Mouse (Mus musculus) gastrocnemius, postnatal 4 days (tissue): Measurements from ENCODE around the gene Smim5. TPM values are rescaled to one million over a fixed set of nuclear protein-coding genes. Genes with fewer than 3 reads are reported as not detected.

ENCODE experiments used
- DNase-seq, 2 experiments: peaks; one replicate each; pipeline ENCODE4 v3.0.0; 2021 to 2022; ENCODE audit warnings: low spot score in 2 of 2, mixed read lengths in 2 of 2
- total RNA-seq, 2 experiments: library from RNA; stranded (reverse); gene quantifications; 2 replicates each; pipeline ENCODE4 v1.2.3; 2021

The Smim5 gene
- total RNA-seq, 2 experiments from 2014 or later = 14.1 to 17.1 TPM

DNA sequence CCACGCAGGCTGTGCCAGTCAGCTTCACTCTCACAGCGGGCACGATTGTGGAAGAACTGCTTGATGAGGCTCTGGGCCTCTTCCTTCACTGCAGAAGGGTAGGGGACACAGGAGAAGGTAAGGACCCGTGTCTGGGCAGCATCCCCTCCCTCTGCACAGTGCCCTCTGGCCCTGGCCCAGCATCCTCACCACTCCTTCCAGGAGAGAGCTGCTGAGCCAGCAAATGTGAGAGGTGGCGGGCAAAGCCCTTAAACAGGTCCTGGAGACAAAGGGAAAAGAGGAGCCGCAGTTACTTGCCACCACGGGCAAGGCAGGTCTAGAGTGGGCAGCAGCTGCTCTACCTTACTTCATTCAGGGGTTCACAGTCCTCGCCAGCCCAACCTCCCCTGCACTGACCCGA, 6.7 kb upstream of the Smim5 start:
- no peak for DNase-seq

DNA sequence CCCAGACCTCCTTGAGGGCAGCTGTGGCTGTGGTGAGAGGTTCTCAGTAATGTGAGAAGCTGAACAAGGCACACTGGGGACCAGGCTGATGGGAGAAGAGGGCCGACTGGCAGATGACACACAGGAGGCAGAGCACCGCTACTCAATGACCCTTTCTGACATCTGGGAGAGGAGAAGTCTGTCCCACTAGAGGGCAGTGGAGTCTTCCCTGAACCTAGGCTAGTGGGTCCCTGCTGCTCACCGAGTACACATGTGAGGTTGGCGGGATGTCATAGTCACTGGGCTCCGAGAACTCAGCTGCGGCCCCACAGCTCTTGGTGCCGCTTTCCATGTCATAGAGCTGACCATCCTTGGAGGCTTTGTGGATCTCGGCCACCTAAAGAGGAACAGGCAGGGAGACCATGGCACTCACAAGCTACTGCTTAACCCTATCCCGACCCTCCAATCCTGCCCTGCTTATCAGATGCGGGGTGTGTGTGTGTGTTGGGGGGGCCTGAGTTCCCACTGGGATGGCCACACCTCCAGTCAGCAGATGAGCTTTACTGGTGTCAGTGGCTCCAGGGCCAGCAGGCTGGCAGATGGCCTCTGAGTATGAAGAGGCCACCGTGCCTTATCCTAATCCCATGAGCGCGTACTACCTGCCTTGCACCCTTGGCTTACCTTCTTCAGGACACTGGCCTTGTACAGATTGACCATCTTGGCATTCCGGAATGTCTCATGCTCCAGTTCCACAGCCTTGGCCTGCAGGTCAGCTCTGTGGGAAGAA, 4.8 kb upstream of the Smim5 start:
- DNase-seq = no peak

DNA sequence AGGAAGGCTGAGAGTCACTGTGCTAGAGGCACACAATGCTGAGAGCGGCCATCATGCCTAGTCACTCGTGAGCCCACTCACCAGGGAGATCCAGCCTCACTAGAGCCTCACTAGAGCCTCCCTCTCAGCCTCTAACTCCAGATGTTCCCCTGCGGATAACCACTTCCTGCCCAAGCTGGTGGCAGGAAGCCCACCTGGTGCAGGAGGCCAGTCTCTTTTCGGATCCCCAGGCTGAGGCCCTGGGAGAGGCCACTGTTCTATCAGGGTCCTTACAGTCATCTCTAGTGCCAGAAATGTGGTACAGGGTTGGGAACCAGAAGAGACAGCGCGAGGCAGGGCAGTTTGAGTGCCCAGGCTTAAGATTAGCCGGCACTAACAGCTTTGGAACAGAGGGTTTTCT, 1.3 kb upstream of the Smim5 start:
- no peak for DNase-seq

DNA sequence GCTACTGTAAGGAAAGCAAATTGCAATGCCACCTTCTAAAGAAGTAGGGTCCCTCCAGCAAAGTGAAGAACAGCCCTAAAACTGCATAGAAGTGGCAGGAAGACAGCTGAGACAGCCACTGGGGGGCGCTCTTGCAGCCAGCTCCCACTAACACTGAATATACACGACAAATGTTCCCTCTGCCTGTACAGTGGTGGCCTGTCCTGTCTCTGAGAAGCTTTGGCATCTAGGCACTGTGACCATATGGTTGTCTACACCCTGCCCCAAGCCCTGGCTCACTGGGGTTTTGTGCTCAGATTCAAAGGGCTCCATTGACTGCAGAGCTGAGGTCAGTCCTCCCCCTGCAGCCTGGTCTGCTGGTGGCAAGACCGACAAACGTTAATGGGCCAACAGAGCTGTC, 880 bp upstream of the Smim5 start:
- peak in 1 of 2 experiments; percentile 54 for DNase-seq

DNA sequence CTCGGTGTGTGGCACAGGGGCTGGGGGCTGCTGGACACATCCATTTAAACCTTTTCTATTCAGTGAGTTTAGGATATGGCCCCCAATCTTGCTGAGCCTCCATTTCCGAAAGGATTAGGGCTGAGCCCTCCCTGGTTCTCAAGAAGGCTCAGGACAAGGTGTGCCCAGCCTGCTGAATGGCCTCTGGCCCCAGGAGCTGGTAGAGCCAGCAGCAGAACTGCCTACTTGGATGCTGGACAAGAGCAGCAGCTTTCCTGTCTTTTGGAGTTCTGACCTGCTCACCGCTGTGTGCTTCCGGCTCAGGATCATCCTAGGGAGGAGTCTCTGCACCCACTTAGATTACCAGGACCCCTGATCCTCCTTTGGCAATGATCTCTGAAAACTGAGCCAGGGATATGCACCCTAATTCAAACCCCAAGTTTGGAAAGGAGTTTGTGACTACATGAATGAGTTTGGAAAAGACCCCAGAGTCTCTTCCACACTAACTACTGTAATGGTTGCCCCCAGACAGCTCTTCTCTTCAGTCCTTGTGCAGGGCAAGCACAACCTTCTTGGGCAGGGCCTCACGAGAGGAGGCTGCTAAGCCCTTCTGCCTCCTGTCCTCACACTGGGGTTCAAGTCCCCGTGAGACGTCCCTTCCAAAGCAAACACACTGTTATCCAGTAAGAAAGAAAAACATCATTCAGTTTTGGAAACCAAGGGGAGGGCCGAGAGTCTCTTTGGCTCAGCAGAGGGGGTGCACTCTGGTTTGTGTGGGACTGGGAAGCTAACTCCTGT, 983 bp downstream of the Smim5 start:
- DNase-seq = no peak

DNA sequence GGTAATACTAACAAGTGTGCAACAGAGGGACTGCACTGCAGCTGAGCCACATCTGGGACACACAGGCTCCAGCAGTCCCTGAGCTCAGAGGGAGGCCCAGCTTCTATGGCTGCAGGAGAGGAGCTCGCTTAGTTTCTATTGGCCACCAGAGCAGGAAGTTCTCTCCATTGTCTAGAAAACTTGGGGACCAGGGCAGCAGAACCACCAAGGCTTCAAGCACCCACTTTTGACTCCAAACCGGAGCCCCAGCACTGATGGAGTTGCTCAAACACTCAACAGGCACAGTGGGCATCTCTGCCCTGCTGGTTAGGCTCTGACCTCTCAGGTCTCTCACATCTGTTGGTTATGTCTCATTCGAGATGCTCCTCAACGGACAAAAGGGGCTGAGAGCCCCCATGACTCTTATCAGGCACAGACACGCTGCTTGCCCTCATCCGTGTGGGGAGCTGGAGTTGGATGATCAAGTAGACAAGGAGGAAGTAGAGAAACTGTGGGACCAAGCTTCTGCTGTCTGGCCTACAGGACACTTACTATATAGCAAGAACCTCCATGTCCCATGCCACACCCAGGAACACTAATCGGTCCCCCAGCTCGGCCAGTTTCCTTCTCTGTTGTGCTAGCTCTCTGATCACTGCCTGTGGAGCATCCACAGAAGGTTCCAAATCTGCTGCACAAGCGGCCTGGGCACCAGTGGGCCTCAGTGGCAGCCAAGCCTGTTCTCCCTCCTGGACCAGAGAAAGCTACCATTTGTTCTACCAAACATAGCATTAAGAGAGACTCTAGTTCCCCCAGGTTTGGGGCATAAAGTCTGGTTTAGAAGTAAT, 1.8 kb downstream of the Smim5 start:
- DNase-seq = no peak

DNA sequence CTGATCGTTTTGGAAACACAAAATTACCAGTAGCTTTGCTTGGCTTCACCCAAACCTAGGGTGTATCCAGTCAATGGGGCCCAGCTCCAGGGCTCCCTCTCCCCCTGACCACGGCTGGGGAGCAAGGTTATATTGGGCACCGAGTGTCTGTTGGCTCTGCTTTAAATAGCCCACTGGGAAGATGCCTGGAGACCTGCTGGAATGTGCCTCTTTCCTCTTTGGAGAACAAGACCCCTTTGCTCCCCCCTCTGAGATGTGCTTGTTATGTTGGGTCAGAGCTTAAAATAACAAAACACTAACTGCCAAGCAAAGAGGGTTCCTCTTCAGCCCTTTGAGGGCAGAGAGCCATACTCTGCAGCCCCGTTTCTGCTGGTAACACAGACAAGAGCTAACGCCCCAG, 2.4 kb downstream of the Smim5 start:
- DNase-seq = no peak

DNA sequence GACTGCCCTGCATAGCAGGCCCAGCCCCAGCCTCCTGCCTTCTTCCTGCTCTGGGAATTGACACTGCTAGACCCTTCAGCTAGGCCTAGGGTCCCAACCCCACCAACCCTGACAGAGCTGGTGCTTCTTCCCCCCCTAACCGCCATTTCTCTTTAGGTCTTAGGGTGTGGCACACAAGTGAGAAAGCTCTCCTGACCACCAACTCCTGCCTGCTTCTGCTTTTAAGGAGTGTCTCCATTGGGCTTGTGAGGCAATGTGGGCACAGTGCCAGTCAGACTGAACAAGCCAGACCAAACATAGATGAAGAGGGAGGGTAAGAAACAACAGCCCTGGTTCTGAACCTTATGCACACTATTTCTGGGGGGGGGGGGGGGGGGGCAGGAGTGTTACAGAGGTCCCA, 3.1 kb downstream of the Smim5 start:
- no peak for DNase-seq

DNA sequence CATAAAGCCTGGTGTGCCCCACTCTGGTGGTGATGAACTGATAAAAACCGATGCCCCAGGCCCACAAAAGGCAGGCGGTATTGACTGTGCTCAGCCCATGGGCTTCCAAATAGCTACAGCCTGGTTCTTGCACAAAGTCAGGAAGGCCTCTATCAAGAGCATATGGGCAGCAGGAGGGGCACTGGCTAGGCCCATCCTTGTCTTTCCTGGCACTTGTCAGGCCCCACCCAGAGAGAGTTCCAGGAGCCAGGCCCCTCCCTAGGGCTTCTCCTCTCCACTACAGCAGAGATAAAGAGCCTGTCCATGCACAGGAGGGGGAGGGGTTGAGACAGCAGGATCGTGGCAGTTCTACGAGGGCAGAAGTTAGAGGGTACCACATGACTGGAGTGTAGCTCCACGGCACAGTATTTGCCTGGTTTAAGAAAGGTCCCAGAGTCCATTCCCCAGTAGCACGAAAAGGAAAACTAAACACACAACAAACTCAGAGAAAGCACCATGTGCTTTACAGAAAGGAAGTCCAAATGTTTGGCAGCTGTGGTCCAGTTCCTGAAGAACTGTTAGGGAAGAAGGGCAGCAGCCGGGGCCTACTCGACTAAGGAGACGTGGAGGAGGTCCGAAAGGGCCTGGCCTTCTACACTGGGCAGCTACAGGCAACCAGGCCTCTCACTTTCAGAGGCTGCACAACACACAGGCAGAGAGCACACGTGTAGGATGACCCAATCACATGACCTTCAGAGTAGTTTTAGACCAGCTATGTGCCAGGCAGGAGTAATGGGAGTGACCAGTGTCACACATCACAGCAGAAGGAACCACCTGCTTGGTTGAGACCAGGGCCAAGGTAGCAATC, 3.8 kb downstream of the Smim5 start:
- DNase-seq = no peak

DNA sequence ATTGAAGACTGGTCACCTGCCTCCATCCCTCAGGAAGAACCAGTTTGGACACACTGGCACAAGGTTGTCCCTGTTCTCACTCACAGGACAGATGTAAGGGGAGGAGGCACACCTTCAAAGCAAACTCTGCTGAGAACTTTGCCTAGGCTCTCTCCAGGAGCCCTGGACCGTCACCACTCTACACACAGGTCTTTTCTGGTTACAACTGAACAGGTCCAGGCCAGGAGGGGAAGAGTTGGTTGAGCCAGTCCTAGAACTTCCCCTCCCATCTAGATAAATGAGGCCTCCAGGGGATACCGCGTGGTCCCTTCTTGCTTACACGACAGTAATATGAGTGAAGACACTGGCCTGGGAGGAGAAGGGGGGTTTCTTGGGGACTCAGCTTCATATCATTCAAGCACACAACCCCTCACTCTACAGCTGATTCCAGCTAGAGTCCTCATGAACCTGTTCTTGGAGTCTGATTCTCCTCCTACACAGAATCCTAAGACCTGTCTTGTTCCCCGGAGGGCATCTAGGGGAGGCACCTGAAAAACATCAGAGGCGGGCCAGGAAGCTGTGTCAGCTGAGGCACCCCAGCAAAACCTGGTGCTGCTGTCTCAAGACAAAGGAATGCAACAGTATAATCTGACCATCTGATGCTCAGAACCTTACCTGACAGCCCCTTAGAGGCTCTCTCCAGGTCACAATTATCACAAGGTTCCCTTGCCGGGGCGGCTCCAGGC, 4.6 kb downstream of the Smim5 start:
- no peak for DNase-seq

DNA sequence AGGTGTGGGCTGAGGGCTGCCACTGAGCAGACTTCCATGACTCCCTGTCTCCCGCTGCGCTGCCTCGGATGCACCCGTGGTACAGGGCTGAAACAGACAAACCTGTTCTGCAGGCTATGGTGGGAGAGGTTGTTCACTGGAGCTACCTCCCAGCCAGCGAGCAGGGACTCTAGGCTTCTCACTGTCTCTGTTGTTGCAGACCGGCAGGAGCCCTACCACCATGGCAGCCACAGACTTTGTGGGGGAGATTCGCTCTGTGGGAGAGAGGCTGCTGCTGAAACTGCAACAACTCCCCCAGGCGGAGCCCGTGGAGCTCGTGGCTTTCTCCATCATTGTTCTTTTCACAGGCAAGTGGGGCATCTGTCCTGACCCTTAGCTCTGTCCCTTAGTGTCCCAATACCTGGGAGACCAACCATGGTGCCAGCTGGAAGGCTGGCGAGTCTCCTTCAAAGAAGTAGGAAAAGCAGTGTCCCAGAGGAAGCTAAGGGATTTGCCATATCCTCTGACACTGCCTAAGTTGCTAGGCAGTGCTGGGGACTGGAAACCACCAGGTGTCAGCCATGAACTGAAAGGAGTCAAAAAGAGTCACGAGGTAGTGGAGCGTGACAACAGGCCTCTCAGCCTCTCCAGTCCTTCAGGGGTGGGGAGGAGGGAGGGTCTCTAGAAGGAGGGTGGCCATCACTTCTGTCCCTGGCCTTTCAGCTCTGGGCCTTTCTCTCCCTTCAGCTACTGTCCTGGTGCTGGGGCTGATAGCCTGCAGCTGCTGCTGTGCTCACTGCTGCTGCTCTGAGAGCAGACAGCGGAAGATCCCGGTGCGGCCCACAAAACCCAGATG, 5.4 kb downstream of the Smim5 start:
- no peak for DNase-seq

DNA sequence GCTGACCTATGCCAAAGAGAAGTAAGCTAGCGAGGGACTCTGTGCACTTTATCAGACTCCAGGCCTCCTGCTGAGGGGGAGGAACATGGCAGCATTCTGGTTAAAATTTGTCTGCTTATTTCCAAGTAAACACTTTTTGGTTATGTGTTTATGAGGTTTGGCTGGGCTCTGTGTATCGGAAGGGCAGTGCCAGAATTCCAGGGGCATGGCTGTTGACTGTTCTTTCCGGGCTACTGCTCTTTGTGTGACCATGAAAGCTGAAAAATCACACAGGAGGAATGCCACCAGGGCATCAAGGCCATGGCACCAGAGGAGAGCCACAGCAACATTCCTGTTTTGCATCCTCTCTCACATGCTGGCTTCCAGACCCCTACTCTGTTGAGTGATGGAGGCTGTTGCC, 6.3 kb downstream of the Smim5 start:
- no peak for DNase-seq

DNA sequence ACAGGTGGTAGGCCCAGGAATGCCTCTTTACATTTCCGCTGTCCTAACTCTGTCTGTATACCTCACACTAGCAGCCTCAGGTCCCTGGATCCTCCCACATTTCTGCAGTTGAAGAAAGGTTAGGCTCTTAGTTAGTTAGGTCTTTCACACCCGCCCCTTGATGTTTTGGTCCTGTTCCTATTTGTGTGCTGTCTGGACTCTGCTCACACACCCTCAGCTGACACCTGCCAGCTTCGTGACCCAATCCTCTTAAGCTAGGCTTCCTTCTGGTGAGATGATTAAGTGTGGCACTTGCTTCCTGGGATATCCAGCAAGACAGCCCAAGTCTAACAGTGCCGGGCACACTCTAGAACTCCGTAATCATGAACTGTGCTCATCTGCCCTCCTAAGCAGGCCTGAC, 6.8 kb downstream of the Smim5 start:
- DNase-seq = no peak

DNA sequence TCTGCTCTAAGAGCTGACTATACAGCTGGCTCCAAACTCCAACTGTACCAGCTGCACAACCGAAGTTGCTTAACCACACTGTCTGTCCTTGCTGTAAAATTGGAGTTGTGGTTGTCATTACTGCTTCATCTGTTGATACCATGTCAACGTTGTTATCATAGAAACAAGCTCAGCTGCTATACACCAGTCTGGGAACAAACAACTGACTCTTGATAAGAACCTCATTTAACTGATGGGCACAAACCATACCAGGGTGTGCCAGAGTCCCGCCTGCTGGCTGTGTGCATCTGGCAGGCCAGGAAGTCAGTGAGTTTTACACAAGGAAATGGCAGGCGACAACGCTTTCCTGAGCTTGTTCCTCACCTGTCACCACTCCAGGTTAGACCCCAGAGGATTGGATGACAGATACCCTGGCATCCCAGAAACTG, 11.4 kb downstream of the Smim5 start:
- no peak for DNase-seq

DNA sequence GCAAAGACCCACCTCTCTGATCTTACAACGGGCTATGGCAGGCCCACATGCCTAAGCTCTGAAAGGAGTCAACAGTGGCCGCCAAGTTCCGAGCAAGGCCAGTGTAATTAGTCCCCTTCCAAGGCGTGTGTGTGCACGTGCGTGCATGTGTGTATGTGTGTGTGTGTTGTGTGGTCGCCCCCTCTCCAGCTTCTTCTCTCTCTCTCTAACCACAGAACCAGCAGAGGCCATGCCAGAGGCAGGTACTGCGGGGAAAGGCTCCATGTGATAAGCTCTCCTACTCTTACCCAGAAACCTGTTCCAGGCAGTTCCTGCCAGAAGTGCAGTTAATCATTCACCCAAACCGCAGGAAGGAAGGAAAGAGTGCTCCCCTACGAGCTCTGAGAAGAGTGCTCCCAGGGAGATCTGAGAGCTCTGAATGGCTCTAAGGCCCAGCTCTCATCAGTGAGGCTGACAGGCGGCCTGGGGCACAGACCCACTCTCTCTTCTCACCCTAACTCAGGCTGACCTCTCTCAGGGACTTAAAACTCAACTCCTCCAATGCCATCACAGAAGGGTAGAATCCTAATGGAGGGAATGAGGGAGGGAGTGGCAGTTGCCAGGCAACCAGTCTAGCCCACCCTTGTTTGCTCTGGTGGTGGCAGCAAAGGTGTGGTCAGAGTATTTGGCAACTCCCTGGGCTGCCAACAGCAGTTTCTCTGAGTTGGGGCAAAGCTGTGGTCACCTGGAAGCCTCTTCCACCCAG, 12.0 kb downstream of the Smim5 start, which contains the start of gene Smim6:
TSS of gene Smim6 (plus strand) at position 386 of the 745 bp plus-strand sequence.
- DNase-seq = no peak

DNA sequence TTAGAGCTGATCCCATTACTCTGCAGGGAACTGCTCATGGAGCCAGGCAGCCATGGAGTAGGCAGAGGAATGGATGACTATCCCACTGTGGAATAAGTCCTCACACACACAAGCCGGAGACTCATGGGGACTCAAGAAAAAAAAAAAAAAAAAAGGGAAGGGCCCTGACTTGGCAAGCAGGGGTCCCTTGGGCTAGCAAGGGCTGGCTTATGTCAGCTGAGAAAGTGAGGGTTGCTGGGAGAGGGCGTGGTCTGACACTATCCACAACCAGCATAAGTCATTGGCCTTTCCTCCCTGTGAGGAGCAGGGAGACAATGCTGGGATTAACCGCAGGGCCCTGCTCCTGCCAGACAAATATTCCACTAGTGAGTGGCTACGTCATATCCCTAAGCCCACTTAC, 16.8 kb downstream of the Smim5 start:
- DNase-seq = no peak

DNA sequence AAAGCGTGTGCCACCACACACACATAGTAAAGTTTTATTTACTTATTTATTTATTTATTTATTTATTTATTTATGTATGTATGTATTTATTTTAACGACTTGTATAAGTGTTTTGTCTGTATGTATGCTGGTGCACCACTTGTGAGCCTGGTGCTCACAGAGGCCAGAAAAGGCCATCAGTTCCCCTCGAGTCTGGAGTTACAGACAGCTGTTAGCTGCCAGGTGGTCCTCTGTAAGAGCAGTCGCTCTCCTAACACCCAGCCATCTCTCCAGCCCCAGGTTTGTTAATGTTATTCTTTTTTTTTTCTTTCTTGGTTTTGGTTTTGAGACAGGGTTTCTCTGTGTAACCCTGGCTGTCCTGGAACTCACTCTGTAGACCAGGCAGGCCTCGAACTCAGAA, 18.9 kb downstream of the Smim5 start:
- no peak for DNase-seq

DNA sequence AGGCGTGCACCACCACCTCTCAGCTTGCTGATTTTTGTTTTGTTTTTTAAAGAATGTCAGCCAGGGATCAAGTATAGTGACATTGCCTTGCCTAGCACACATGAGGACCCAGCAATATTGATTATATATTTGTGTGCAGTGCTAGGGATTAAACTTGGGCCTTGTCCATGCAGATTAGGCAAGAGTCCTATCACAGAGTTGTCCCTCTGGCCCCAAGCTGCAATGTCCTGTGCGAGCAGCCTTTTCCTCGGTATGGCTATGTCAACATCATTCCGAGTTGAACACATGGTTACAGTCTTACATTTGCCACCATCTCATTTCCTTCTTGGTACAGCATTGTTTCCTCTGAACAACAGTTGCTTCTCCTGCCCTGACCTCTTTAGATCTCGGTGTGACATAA, 19.3 kb downstream of the Smim5 start:
- DNase-seq = no peak
